Mouse (Mus musculus) liver, embryonic 12.5 days (tissue): ENCODE measurements around the gene Crygd. TPM values are rescaled to one million over a fixed set of nuclear protein-coding genes. Genes with fewer than 3 reads are reported as not detected.

Experiments
- ATAC-seq: fragments of 200-750 bp; cut with Nextera tagmentation; 2 replicates; pipeline ENCODE4 v1.8.0; 2017; ENCODE audit warnings: moderate number of reproducible peaks, mild to moderate bottlenecking, moderate library complexity
- H3K27ac ChIP-seq: fragments of 300-500 bp; sonication (generic); 2 replicates; pipeline ENCODE4 v1.5.1; 2016; ENCODE audit warnings: mild to moderate bottlenecking
- H3K27me3 ChIP-seq: fragments of 300-500 bp; sonication (generic); replicated peaks from 2 replicates; pipeline ENCODE4 v1.6.1; 2016; ENCODE audit warnings: mild to moderate bottlenecking, moderate library complexity
- H3K36me3 ChIP-seq: fragments of 300-500 bp; sonication (generic); 2 replicates; pipeline ENCODE4 v1.6.1; 2016; ENCODE audit warnings: mild to moderate bottlenecking, moderate library complexity
- H3K4me1 ChIP-seq: fragments of 300-500 bp; sonication (generic); 2 replicates; pipeline ENCODE4 v1.6.1; 2016
- H3K4me2 ChIP-seq: fragments of 300-500 bp; sonication (generic); 2 replicates; pipeline ENCODE4 v1.6.1; 2016; ENCODE audit warnings: mild to moderate bottlenecking, moderate library complexity
- H3K4me3 ChIP-seq: fragments of 300-500 bp; sonication (generic); 2 replicates; pipeline ENCODE4 v1.5.1; 2016; ENCODE audit warnings: mild to moderate bottlenecking, moderate library complexity
- H3K9ac ChIP-seq: fragments of 300-500 bp; sonication (generic); 2 replicates; pipeline ENCODE4 v1.6.1; 2016; ENCODE audit warnings: mild to moderate bottlenecking, moderate library complexity
- H3K9me3 ChIP-seq: fragments of 300-500 bp; sonication (generic); replicated peaks from 2 replicates; pipeline ENCODE4 v1.6.1; 2016; ENCODE audit warnings: mild to moderate bottlenecking, moderate library complexity
- WGBS: fragments of 180-500 bp; shearing (Covaris S2); methylation state at CpG from one replicate; pipeline ENCODE4 v1.1.7; 2016; ENCODE audit not compliant: insufficient replicate concordance; 5-methylcytosine and 5-hydroxymethylcytosine counted together
- polyA plus RNA-seq: library from polyadenylated mRNA; unstranded; fragments of >200 nt; fragmentation: Nextera tagmentation; extraction: Ambion mirVana; gene quantifications from 2 replicates; pipeline ENCODE4 v1.2.1, GENCODE M21; 2016

Crygd gene
- polyA plus RNA-seq, 1 experiment from 2014 or later: not detected

DNA sequence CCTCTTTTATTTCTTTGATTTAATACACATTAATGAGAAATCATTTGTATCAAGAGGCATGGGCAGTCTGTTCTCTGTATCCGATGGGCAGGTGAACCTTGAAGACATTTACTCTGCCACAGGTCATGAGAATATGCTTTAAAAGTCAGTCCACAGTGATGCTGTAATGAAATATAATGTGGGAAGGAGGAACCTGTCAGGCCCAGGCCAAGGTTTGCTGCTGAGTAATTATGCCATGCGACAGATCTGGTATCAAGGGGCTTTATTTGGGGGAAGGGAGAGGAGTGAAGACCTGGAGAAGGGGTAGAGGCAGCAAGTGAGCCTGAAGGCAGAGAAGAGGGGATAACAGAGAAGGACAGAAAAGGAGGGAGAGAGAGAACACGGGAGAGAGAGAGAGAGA lies 23.6 kb downstream of the Crygd start:
- ATAC-seq: no peak
- Histone ChIP-seq H3K9me3 (no peaks in the 10 kb centered on the region), H3K4me2 (no peak overlapping the region), H3K9ac (no peak overlapping the region), H3K36me3 (no peaks in the 10 kb centered on the region), H3K4me3 (no peak overlapping the region), H3K27ac (no peak overlapping the region), H3K4me1 (no peaks in the 10 kb centered on the region), H3K27me3 (no peaks in the 10 kb centered on the region)
- WGBS: 55% methylated on average over 3 of the region's 3 CpGs

DNA sequence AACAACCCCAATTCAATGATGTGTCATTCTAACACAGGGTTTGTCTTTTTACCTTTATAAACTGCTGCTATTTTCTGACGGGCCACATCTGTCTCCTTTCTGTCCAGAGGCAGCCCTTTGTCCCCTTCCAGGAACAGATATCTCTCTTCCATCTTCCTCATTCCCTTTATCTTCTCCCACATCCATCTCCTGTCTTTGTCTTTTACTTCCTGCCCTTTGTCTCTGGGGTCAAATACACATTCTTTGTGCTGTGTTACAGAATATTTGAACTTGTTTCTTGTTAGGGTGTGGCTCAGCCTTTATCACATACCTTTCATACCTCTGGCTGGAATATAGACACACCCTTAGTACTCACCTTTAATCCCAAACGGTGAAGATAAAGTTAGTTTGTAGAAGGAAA lies 25.7 kb downstream of the Crygd start:
- no peak overlapping the region for H3K4me3 ChIP-seq
- 33% methylated on average over 2 of the region's 2 CpGs for WGBS
- H3K4me1 ChIP-seq: no peaks in the 10 kb centered on the region
- H3K9me3 ChIP-seq: no peaks in the 10 kb centered on the region
- no peak for ATAC-seq
- no peak overlapping the region for H3K9ac ChIP-seq
- no peak overlapping the region for H3K27ac ChIP-seq
- H3K36me3 ChIP-seq: no peaks in the 10 kb centered on the region
- H3K27me3 ChIP-seq: no peaks in the 10 kb centered on the region
- no peak overlapping the region for H3K4me2 ChIP-seq

DNA sequence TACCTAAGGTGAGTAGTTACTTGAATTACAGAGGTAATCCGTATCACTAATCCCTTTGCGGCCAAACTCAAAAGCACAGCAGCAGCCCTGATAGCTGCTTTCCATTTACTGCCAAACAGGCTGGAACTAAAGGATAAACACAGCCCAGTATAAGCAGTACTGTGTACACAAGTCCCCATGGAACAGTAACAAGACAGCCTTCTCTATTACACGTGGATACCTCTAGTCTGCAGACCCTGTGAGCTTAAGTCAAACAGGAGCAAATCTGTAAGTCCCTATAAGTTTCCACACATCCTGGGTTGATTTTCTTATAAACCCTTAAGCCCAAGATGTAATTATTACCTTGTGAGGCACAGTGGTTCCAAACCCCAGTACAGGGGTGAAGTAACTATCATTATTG lies 27.7 kb downstream of the Crygd start:
- no peak for ATAC-seq
- no peaks in the 10 kb centered on the region for H3K27me3 ChIP-seq
- H3K4me1 ChIP-seq: no peaks in the 10 kb centered on the region
- no peaks in the 10 kb centered on the region for H3K36me3 ChIP-seq
- H3K9me3 ChIP-seq: no peaks in the 10 kb centered on the region
- H3K27ac ChIP-seq: no peak overlapping the region
- no peak overlapping the region for H3K4me2 ChIP-seq
- 47% methylated on average over 3 of the region's 3 CpGs for WGBS
- H3K9ac ChIP-seq: no peak overlapping the region
- H3K4me3 ChIP-seq: no peak overlapping the region

DNA sequence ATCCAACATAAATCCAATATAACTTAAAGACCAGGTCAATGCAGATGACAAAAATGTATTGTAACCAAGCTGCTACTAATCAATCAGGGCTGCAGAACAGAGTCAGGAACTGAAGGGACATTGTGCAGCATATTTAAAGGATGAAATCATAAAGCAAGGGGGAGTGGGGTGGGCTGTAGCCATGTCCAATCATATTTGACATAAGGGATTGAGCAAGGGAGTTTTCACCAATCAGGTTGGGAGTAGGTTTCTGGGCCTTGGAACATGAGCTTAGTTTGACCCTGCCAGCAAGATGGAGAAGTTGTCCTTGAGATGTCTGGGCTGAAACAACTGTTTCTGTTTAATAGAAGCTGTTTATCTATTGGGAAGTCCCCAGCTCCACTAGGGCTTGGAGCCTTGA lies 30.6 kb downstream of the Crygd start, which contains the start of gene Akr1cl:
TSS of gene Akr1cl (minus strand) at position 119 of the 400 bp plus-strand sequence.
- Histone ChIP-seq H3K36me3 (no peaks in the 10 kb centered on the region), H3K4me3 (no peak within 1 kb of the TSS), H3K27ac (no peak within 1 kb of the TSS), H3K4me2 (no peak within 1 kb of the TSS), H3K9me3 (no peaks in the 10 kb centered on the region), H3K27me3 (no peaks in the 10 kb centered on the region), H3K4me1 (no peaks in the 10 kb centered on the region), H3K9ac (no peak within 1 kb of the TSS)
- no peak for ATAC-seq

DNA sequence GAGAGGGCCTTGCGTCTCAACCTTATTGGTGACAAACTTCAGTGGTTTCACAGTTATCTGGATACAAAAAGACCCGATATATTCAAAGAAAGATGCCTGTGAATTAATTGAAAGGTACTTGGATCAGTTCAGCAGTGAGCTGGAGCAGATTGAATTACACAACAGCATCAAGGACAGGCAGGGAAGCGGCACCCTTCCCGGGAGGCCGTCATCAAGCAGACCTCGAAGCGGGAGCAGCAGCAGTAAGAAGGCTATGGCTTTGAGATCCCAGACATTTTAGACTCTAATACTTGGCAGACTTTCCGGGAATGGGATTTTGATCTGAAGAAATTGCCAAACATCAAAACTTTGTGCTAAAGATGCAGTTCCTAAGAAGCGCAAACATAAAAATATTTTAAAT lies 35.0 kb downstream of the Crygd start:
- WGBS: 72% methylated on average over 9 of the region's 9 CpGs
- H3K9ac ChIP-seq: no peak overlapping the region

DNA sequence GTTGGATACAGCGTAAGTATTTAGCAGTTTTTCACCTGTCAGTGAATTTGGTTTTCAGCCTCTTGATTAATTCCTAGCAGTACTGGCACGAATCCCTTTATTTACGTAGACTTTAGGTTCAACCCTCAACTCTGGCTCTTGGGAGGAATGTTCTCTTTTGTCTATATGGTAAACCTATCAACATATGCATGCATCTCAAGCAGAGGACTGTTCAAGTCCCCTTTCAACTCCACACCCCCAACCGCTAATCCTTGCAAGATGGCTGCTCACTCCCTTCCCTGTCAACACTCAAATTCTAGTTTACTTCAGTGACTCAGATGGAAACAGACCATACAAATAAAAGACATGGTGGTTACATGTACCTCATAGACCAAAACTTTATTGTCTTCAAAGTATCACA lies 50.5 kb downstream of the Crygd start:
- Histone ChIP-seq H3K9me3 (no peaks in the 10 kb centered on the region), H3K27ac (no peak overlapping the region), H3K36me3 (no peaks in the 10 kb centered on the region), H3K4me3 (no peak overlapping the region), H3K9ac (no peak overlapping the region), H3K27me3 (peaks cover 5% of the 10 kb centered on the region; the same call in 1 of the 2 replicates), H3K4me2 (no peak overlapping the region), H3K4me1 (no peaks in the 10 kb centered on the region)
- WGBS: 81% methylated on average over 4 of the region's 4 CpGs
- no peak for ATAC-seq

More for the DNA sequence above, 35.0 kb downstream of the Crygd start:
- no peak overlapping the region for H3K4me3 ChIP-seq
- H3K36me3 ChIP-seq: no peaks in the 10 kb centered on the region
- H3K27me3 ChIP-seq: no peaks in the 10 kb centered on the region
- no peak overlapping the region for H3K4me2 ChIP-seq
- H3K9me3 ChIP-seq: no peaks in the 10 kb centered on the region
- no peak overlapping the region for H3K27ac ChIP-seq
- no peak for ATAC-seq
- no peaks in the 10 kb centered on the region for H3K4me1 ChIP-seq

Other genes with a start within 250 kb of the Crygd start
- gene Plekhm3, start 106.6 kb downstream of the Crygd start, polyA plus RNA-seq: 3.1 and 3.8 TPM in 2 replicates
- not detected in 2 replicates for gene Akr1cl, start 30.7 kb downstream of the Crygd start, polyA plus RNA-seq
- not detected in 2 replicates for gene Cryge, start 12.3 kb downstream of the Crygd start, polyA plus RNA-seq
- gene Crygc, start 10.2 kb upstream of the Crygd start, polyA plus RNA-seq: not detected in 2 replicates
- gene Crygb, start 18.8 kb upstream of the Crygd start, polyA plus RNA-seq: not detected in 2 replicates
- not detected in 2 replicates for gene Cryga, start 39.9 kb upstream of the Crygd start, polyA plus RNA-seq
- gene Gm28845, start 56.1 kb upstream of the Crygd start, polyA plus RNA-seq: not detected in 2 replicates
- gene D630023F18Rik, start 59.8 kb upstream of the Crygd start, polyA plus RNA-seq: 0.10 and 0.33 TPM in 2 replicates
- gene Idh1, start 123.0 kb upstream of the Crygd start, polyA plus RNA-seq: 77.0 and 77.2 TPM in 2 replicates
- 7.6 TPM in 2 replicates for gene Pikfyve, start 123.2 kb upstream of the Crygd start, polyA plus RNA-seq
- gene Pth2r, start 218.6 kb upstream of the Crygd start, polyA plus RNA-seq: not detected in 2 replicates